In genomic region chr11:6165391-6166081, GRCm38 (mm10) we compare ENCODE assay signal across 25 mouse cellular contexts. TPM values are rescaled to one million over a fixed set of nuclear protein-coding genes. Genes with fewer than 3 reads are reported as not detected.
DNase-seq lines count a peak whose midpoint lies in the region; ATAC-seq and TF ChIP-seq lines count a peak whose summit lies in the region.
"Had no signal": no experiment of that assay in that cellular context is flagged by ENCODE, and none has a peak within 500 bp of the region (broad histone marks: within the 10 kb centered on the region; RNA-seq: fewer than 3 reads in every experiment).

No protein-coding gene starts in this region.

- WGBS in liver, adult 2 months: 28% methylated on average over 7 of the region's 7 CpGs
- 84% methylated on average over 7 of the region's 7 CpGs for WGBS in liver, embryonic 11.5 days
- 76% methylated on average over 7 of the region's 7 CpGs for WGBS in liver, embryonic 13.5 days (ENCODE audit: insufficient replicate concordance)
- WGBS in liver, postnatal 0 days (ENCODE audit: insufficient replicate concordance): 56% methylated on average over 7 of the region's 7 CpGs

- no peak overlapping the region for H3K4me3 ChIP-seq in liver, adult 2 months (ENCODE audit: insufficient read depth, low read depth, low read length)
- no peak overlapping the region for H3K4me3 ChIP-seq in liver, embryonic 11.5 days (ENCODE audit: low read depth, low read length)
- H3K4me3 ChIP-seq in liver, embryonic 13.5 days (replicated peaks): no peak overlapping the region
- H3K4me3 ChIP-seq in liver, postnatal 0 days (ENCODE audit: low read depth, low read length): no peak overlapping the region
- H3K4me3 ChIP-seq: embryonic facial prominence, embryonic 12.5 days; embryonic facial prominence, embryonic 15.5 days; forebrain, embryonic 12.5 days; forebrain, embryonic 15.5 days; heart, embryonic 15.5 days; hindbrain, embryonic 10.5 days; hindbrain, embryonic 13.5 days had no signal

- peak; percentile 93 for DNase-seq in liver, adult 2 months (ENCODE audit: extremely low read depth, low read depth, low spot score)
- DNase-seq in liver, embryonic 11.5 days (ENCODE audit: low spot score): no peak
- peak; percentile 36 for DNase-seq in fat pad, adult 2 months (ENCODE audit: extremely low read depth, low read depth, low spot score)
- DNase-seq in liver, embryonic 13.5 days: no peak
- no peak for DNase-seq in liver, postnatal 0 days
- DNase-seq in lung, postnatal 10 days: no peak
- DNase-seq: adrenal gland, adult 2 months; adrenal gland, postnatal 14 days; cerebellum, adult 11 months; cerebellum, adult 9-11 months; gastrocnemius, postnatal 10 days; gastrocnemius, postnatal 36 days; heart, postnatal 10 days; heart, postnatal 36 days had no signal

- no peaks in the 10 kb centered on the region for H3K9me3 ChIP-seq in liver, embryonic 11.5 days (ENCODE audit: control insufficient read depth, low read length)
- H3K9me3 ChIP-seq in liver, embryonic 13.5 days (replicated peaks): no peaks in the 10 kb centered on the region
- H3K9me3 ChIP-seq in liver, postnatal 0 days (ENCODE audit: low read length): no peaks in the 10 kb centered on the region
- H3K9me3 ChIP-seq: embryonic facial prominence, embryonic 12.5 days; embryonic facial prominence, embryonic 15.5 days; forebrain, embryonic 12.5 days; forebrain, embryonic 15.5 days; heart, embryonic 15.5 days; hindbrain, embryonic 10.5 days; hindbrain, embryonic 13.5 days had no signal

- peaks cover 19% of the 10 kb centered on the region for H3K4me1 ChIP-seq in liver, adult 2 months (ENCODE audit: control insufficient read depth, insufficient read depth, low read length)
- peaks cover 7% of the 10 kb centered on the region for H3K4me1 ChIP-seq in liver, embryonic 11.5 days (replicated peaks; ENCODE audit: control insufficient read depth, insufficient read depth, low read length)
- H3K4me1 ChIP-seq in liver, embryonic 13.5 days (replicated peaks): peaks cover 36% of the 10 kb centered on the region
- H3K4me1 ChIP-seq in liver, postnatal 0 days (ENCODE audit: insufficient read depth): peaks cover 36% of the 10 kb centered on the region
- H3K4me1 ChIP-seq: embryonic facial prominence, embryonic 12.5 days; embryonic facial prominence, embryonic 15.5 days; forebrain, embryonic 12.5 days; hindbrain, embryonic 10.5 days had no signal

- H3K4me2 ChIP-seq in liver, embryonic 11.5 days: no peak overlapping the region
- no peak overlapping the region for H3K4me2 ChIP-seq in liver, embryonic 13.5 days
- peak overlapping the region; percentile 6; the same call in 1 of the 2 replicates for H3K4me2 ChIP-seq in liver, postnatal 0 days (ENCODE audit: low read depth, low read length)
- H3K4me2 ChIP-seq: embryonic facial prominence, embryonic 12.5 days; embryonic facial prominence, embryonic 15.5 days; forebrain, embryonic 12.5 days; forebrain, embryonic 15.5 days; heart, embryonic 11.5 days; heart, embryonic 15.5 days; hindbrain, embryonic 13.5 days had no signal

- peak overlapping the region; percentile 70 for H3K27ac ChIP-seq in liver, adult 2 months (replicated peaks; ENCODE audit: insufficient read depth, low read depth, low read length)
- H3K27ac ChIP-seq in liver, embryonic 11.5 days (ENCODE audit: low read depth, low read length): no peak overlapping the region
- H3K27ac ChIP-seq in liver, embryonic 13.5 days: peak overlapping the region; percentile 20
- H3K27ac ChIP-seq in liver, postnatal 0 days (ENCODE audit: low read depth): peak overlapping the region; percentile 82
- H3K27ac ChIP-seq: embryonic facial prominence, embryonic 12.5 days; embryonic facial prominence, embryonic 15.5 days; forebrain, embryonic 12.5 days; forebrain, embryonic 15.5 days; heart, embryonic 15.5 days; hindbrain, embryonic 10.5 days; hindbrain, embryonic 13.5 days had no signal

- peak overlapping the region; percentile 20 for H3K9ac ChIP-seq in liver, adult 2 months (ENCODE audit: low read depth, low read length)
- no peak overlapping the region for H3K9ac ChIP-seq in liver, embryonic 11.5 days (ENCODE audit: low read depth, low read length)
- H3K9ac ChIP-seq in liver, embryonic 13.5 days: no peak overlapping the region
- no peak overlapping the region for H3K9ac ChIP-seq in liver, postnatal 0 days (replicated peaks)
- H3K9ac ChIP-seq: embryonic facial prominence, embryonic 12.5 days; embryonic facial prominence, embryonic 15.5 days; forebrain, embryonic 12.5 days; forebrain, embryonic 15.5 days; heart, embryonic 15.5 days; hindbrain, embryonic 13.5 days had no signal

- peaks cover 22% of the 10 kb centered on the region for H3K79me2 ChIP-seq in liver, adult 2 months (ENCODE audit: control insufficient read depth, insufficient read depth, low read length)

- no peak for TF ChIP-seq EP300 in liver, postnatal 0 days (IDR thresholded peaks at IDR 0.05; ENCODE audit: low read depth)

- no peak for TF ChIP-seq POLR2A in liver, adult 2 months (IDR thresholded peaks at IDR 0.05; ENCODE audit: extremely low read depth, insufficient read depth, low read length)

- no peaks in the 10 kb centered on the region for H3K27me3 ChIP-seq in liver, adult 2 months (ENCODE audit: control insufficient read depth, insufficient read depth, low read length)
- H3K27me3 ChIP-seq in liver, embryonic 11.5 days (replicated peaks; ENCODE audit: control insufficient read depth, insufficient read depth, low read length): no peaks in the 10 kb centered on the region
- no peaks in the 10 kb centered on the region for H3K27me3 ChIP-seq in liver, embryonic 13.5 days
- no peaks in the 10 kb centered on the region for H3K27me3 ChIP-seq in liver, postnatal 0 days (ENCODE audit: insufficient read depth, low read length)
- H3K27me3 ChIP-seq: embryonic facial prominence, embryonic 12.5 days; embryonic facial prominence, embryonic 15.5 days; forebrain, embryonic 12.5 days; forebrain, embryonic 15.5 days; heart, embryonic 15.5 days; hindbrain, embryonic 13.5 days had no signal

- ATAC-seq in liver, embryonic 11.5 days (replicated peaks; ENCODE audit: low FRiP score): no peak
- ATAC-seq in liver, embryonic 13.5 days (ENCODE audit: low read depth): peak; percentile 23; the same call in 1 of the 2 replicates
- peak; percentile 81 for ATAC-seq in liver, postnatal 0 days
- ATAC-seq: CD4-positive, CD25-positive, alpha-beta regulatory T cell, adult 4 months; forebrain, embryonic 15.5 days had no signal

- TF ChIP-seq CTCF in liver, adult 2 months (IDR thresholded peaks at IDR 0.05; ENCODE audit: low read depth, low read length): no peak
- TF ChIP-seq CTCF in liver, postnatal 0 days (IDR thresholded peaks at IDR 0.05; ENCODE audit: low read depth): no peak

- no peaks in the 10 kb centered on the region for H3K36me3 ChIP-seq in liver, adult 2 months (ENCODE audit: control insufficient read depth, insufficient read depth, low read length)
- H3K36me3 ChIP-seq in liver, embryonic 11.5 days (ENCODE audit: control insufficient read depth, insufficient read depth, low read length): no peaks in the 10 kb centered on the region
- 0 out of 2 replicates have a peak, but pooled peaks cover 3% of the 10 kb centered on the region for H3K36me3 ChIP-seq in liver, embryonic 13.5 days
- H3K36me3 ChIP-seq in liver, postnatal 0 days (replicated peaks; ENCODE audit: insufficient read depth, low read length): no peaks in the 10 kb centered on the region
- H3K36me3 ChIP-seq: embryonic facial prominence, embryonic 12.5 days; embryonic facial prominence, embryonic 15.5 days; forebrain, embryonic 12.5 days; forebrain, embryonic 15.5 days; heart, embryonic 15.5 days; hindbrain, embryonic 13.5 days had no signal

RNA-seq across cellular contexts. Expression of gene A730071L15Rik, which starts 34.3 kb away (rescaled TPM):
- total RNA-seq in liver, adult 2 months (2014; rRNA removed): 0.09 and 0.13 TPM in 2 replicates
- 0.05 TPM in 1 of 2 replicates, not detected in the other for polyA plus RNA-seq in liver, adult 2 months (2012; rRNA removed)
- 0.11 and 0.27 TPM in 2 replicates for polyA plus RNA-seq in liver, embryonic 11.5 days (2014; fragmentation: Nextera tagmentation; extraction: Ambion mirVana)
- 0.09 and 0.13 TPM in 2 replicates for polyA plus RNA-seq in liver, embryonic 13.5 days (2015; fragmentation: Nextera tagmentation; extraction: Ambion mirVana)
- 0.28 and 0.31 TPM in 2 replicates for polyA plus RNA-seq in liver, postnatal 0 days (2015; fragmentation: Nextera tagmentation; extraction: Ambion mirVana)
- total RNA-seq: adrenal gland, postnatal 14 days; gastrocnemius, postnatal 10 days; granulocyte monocyte progenitor cell, adult 5-6 weeks; heart, adult 8-10 months; heart, postnatal 36 days had no signal
- polyA plus RNA-seq: adrenal gland, adult 2 months had no signal

RNA-seq across cellular contexts. Expression of gene Nudcd3, which starts 34.7 kb away (rescaled TPM):
- 10.6 and 12.8 TPM in 2 replicates for total RNA-seq in liver, adult 2 months (2014; rRNA removed)
- polyA plus RNA-seq in liver, adult 2 months (2012; rRNA removed): 14.6 and 16.7 TPM in 2 replicates
- 31.9 and 32.4 TPM in 2 replicates for polyA plus RNA-seq in liver, embryonic 11.5 days (2014; fragmentation: Nextera tagmentation; extraction: Ambion mirVana)
- polyA plus RNA-seq in liver, embryonic 13.5 days (2015; fragmentation: Nextera tagmentation; extraction: Ambion mirVana): 15.9 TPM in 2 replicates
- 7.7 and 9.2 TPM in 2 replicates for polyA plus RNA-seq in liver, postnatal 0 days (2015; fragmentation: Nextera tagmentation; extraction: Ambion mirVana)

Comparison
In these comparisons a context has a peak if more than half of its experiments do, and no peak if none do; other contexts are left out.
1. DNase-seq: peak in liver, adult 2 months (single experiment) and fat pad, adult 2 months (single experiment); none in liver, embryonic 11.5 days (single experiment), liver, embryonic 13.5 days (single experiment), liver, postnatal 0 days (single experiment) and lung, postnatal 10 days (single experiment).